Mouse (Mus musculus) ovary, adult 18-20 months (tissue): ENCODE measurements at regions not wholly inside any gene's neighbourhood (a gene's known extent, or its start where the extent isn't known, plus 50 kb on each side); places are given as distances from the start of the nearest gene placed in this dataset.

ENCODE experiments used
- DNase-seq: peaks from one replicate; pipeline ENCODE4 v3.0.0; 2022; ENCODE audit warnings: low spot score, mixed read lengths

- no peak for DNase-seq
Observed at GRCm38 (mm10) chr1:76676836-76677235, 838.1 kb downstream of the Epha4 start.

GRCm38 (mm10) chr1:76705556-76705955, 809.3 kb downstream of the Epha4 start:
- no peak for DNase-seq

- no peak for DNase-seq
Observed at GRCm38 (mm10) chr1:76717639-76718292, 797.1 kb downstream of the Epha4 start.

GRCm38 (mm10) chr1:76724453-76724852, 790.4 kb downstream of the Epha4 start:
- DNase-seq: no peak

GRCm38 (mm10) chr1:76737003-76737402, 777.9 kb downstream of the Epha4 start:
- DNase-seq: no peak

GRCm38 (mm10) chr1:76737663-76738062, 777.2 kb downstream of the Epha4 start:
- DNase-seq: no peak

- DNase-seq: no peak
Observed at GRCm38 (mm10) chr1:76772694-76773093, 742.2 kb downstream of the Epha4 start.

GRCm38 (mm10) chr1:76786871-76787270, 728.0 kb downstream of the Epha4 start:
- no peak for DNase-seq

- no peak for DNase-seq
Observed at GRCm38 (mm10) chr1:76793438-76793837, 721.5 kb downstream of the Epha4 start.

GRCm38 (mm10) chr1:76819906-76820305, 695.0 kb downstream of the Epha4 start:
- no peak for DNase-seq

- DNase-seq: no peak
Observed at GRCm38 (mm10) chr1:76821610-76822009, 693.3 kb downstream of the Epha4 start.

- no peak for DNase-seq
Observed at GRCm38 (mm10) chr1:76829690-76830089, 685.2 kb downstream of the Epha4 start.

- DNase-seq: no peak
Observed at GRCm38 (mm10) chr1:76832311-76832710, 682.6 kb downstream of the Epha4 start.

GRCm38 (mm10) chr1:76835028-76835683, 679.7 kb downstream of the Epha4 start:
- DNase-seq: no peak

- DNase-seq: no peak
Observed at GRCm38 (mm10) chr1:76849346-76849745, 665.5 kb downstream of the Epha4 start.

GRCm38 (mm10) chr1:76866304-76866968, 648.5 kb downstream of the Epha4 start:
- no peak for DNase-seq

- no peak for DNase-seq
Observed at GRCm38 (mm10) chr1:76873207-76873606, 641.7 kb downstream of the Epha4 start.

- no peak for DNase-seq
Observed at GRCm38 (mm10) chr1:76880111-76880782, 634.6 kb downstream of the Epha4 start.

- DNase-seq: no peak
Observed at GRCm38 (mm10) chr1:76880783-76881145, 634.1 kb downstream of the Epha4 start.

- DNase-seq: no peak
Observed at GRCm38 (mm10) chr1:76896152-76896864, 618.6 kb downstream of the Epha4 start.

GRCm38 (mm10) chr1:76897431-76897830, 617.5 kb downstream of the Epha4 start:
- no peak for DNase-seq

- DNase-seq: no peak
Observed at GRCm38 (mm10) chr1:76911472-76911871, 603.4 kb downstream of the Epha4 start.
